Mouse (Mus musculus): ENCODE results near the gene Dnlz. TPM values are rescaled to one million over a fixed set of nuclear protein-coding genes. Genes with fewer than 3 reads are reported as not detected.

Gene Dnlz
- 10 to 100 TPM; 23.2 to 25.9 TPM for total RNA-seq (2021)
- polyA plus RNA-seq (2012; rRNA removed), result 22.6 and 22.7 TPM in 2 replicates
- long read RNA-seq, transcript Dnlz-201 (3 exons, 2,916 nt), result major isoform, 72 of 103 reads
- long read RNA-seq, transcript Dnlz-202 (2 exons, 2,766 nt), result minor isoform, 8 of 103 reads
- long read RNA-seq, partial matches to known transcripts, result 1 of 103 reads
- long read RNA-seq, other reads (novel, unspliced or antisense), result 22 of 103 reads

DNA sequence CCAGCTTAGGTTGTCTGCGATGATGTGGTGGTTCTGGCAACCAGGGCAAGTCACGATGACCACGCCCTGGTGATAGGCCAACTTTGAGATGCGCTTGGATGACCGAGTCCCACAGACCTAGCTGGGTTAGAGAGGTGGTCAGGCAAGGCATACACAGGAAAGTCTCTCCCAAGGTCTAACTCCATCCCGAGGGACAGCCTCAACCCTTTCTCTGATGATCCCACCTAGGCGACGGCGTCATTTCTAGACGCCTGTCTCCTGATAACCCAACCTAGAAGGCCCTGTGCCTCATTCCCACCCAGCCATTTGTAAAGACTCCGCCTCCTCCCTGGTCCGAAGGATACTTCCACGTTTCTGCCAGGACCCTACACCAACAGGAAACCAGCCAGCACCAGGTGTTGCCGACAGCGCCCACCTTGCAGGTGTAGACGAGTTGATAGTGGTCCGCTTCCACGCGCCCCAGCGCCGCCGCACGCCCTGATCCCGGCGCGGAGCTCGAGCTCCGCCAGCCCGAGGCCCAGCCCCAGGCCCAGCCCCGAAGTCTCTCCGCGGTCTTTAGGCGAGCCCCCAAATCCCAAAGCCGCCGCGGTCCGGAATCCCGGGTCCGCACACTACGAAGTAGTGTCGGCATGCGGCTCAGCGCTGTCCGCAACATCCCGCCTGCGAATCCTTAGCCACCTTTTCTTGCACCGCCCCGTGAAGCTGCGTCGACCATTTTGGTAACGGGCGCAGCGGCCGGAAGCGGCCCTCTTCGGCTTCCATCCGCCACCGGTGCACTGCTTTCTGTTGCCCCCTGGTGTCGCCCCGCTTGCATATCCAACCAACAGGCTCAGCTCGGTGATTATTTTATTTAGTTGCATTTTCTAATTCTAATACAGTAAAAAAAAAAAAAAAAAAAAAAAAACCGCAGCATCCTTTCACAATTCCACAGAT is at the start of gene Dnlz:
Gene Dnlz (minus strand): TSS at position 753 of the 933 bp plus-strand sequence.
- peak; percentile 94 to 97 for DNase-seq
- WGBS, result 1% methylated on average over 62 of the region's 62 CpGs
- H3K9ac ChIP-seq (ENCODE audit: low read depth, low read length), result peak within 1 kb of the TSS; percentile 94
- H3K27me3 ChIP-seq (ENCODE audit: control insufficient read depth, insufficient read depth, low read length), result no peaks in the 10 kb centered on the region
- peak within 1 kb of the TSS; percentile 88 for H3K27ac ChIP-seq
- peaks cover 3% of the 10 kb centered on the region; the same call in 1 of the 2 replicates for H3K79me2 ChIP-seq (replicated peaks; ENCODE audit: control insufficient read depth, insufficient read depth, low read length)
- peak; percentile 54; the same call in 1 of the 2 replicates for TF ChIP-seq POLR2A (IDR thresholded peaks at IDR 0.05; ENCODE audit: insufficient read depth, low read depth, low read length)
- TF ChIP-seq EP300 (IDR thresholded peaks at IDR 0.05; ENCODE audit: insufficient read depth, low read depth, low read length), result peak; percentile 84; the same call in 1 of the 2 replicates
- TF ChIP-seq CTCF (IDR thresholded peaks at IDR 0.05), result peak; percentile 86
- H3K4me1 ChIP-seq (ENCODE audit: control insufficient read depth, insufficient read depth, low read length), result peaks cover 8% of the 10 kb centered on the region
- H3K36me3 ChIP-seq (ENCODE audit: control insufficient read depth, insufficient read depth, low read length), result no peaks in the 10 kb centered on the region
- intact Hi-C loops (cut with DNase I), result loop anchor here (1.0 to 5.0 kb wide), 5 partner anchors 26 to 57 kb away; partner anchors contain the start of genes Entr1, Gpsm1, Inpp5e and Pmpca
- H3K4me3 ChIP-seq, result peak within 1 kb of the TSS; percentile 60

DNA sequence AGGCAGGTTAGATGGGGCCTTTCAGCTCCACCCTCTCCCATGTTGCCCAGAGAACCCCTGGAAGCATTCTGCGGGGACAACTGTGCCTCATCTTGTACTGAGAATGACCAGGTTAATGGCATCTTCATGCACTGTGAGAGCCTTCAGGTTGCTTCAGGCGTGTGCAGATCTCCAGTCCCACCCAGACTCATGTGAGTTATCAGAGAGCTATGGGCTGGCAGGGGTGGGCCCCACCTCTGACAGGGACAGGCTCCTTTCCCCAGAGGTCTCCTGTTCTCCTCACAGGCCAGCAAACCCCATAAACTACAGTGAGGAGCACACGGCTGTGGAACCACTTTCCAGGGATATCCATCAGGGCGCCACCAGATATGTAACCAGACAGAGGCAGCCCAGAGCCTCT is 49.1 kb upstream of the Dnlz start:
- no peak for TF ChIP-seq EP300 (IDR thresholded peaks at IDR 0.05; ENCODE audit: insufficient read depth, low read depth, low read length)
- TF ChIP-seq POLR2A (IDR thresholded peaks at IDR 0.05; ENCODE audit: insufficient read depth, low read depth, low read length), result no peak
- no peak for TF ChIP-seq CTCF (IDR thresholded peaks at IDR 0.05)
- intact Hi-C loops (cut with DNase I), result no loop called here
- no peak overlapping the region for H3K9ac ChIP-seq (ENCODE audit: low read depth, low read length)
- DNase-seq, result no peak
- H3K4me1 ChIP-seq (ENCODE audit: control insufficient read depth, insufficient read depth, low read length), result peaks cover 8% of the 10 kb centered on the region
- H3K4me3 ChIP-seq, result no peak overlapping the region
- WGBS, result 83% methylated on average over 4 of the region's 4 CpGs
- H3K79me2 ChIP-seq (replicated peaks; ENCODE audit: control insufficient read depth, insufficient read depth, low read length), result no peaks in the 10 kb centered on the region; the same call in 1 of the 2 replicates
- H3K27ac ChIP-seq, result no peak overlapping the region
- H3K27me3 ChIP-seq (ENCODE audit: control insufficient read depth, insufficient read depth, low read length), result no peaks in the 10 kb centered on the region
- no peaks in the 10 kb centered on the region for H3K36me3 ChIP-seq (ENCODE audit: control insufficient read depth, insufficient read depth, low read length)

DNA sequence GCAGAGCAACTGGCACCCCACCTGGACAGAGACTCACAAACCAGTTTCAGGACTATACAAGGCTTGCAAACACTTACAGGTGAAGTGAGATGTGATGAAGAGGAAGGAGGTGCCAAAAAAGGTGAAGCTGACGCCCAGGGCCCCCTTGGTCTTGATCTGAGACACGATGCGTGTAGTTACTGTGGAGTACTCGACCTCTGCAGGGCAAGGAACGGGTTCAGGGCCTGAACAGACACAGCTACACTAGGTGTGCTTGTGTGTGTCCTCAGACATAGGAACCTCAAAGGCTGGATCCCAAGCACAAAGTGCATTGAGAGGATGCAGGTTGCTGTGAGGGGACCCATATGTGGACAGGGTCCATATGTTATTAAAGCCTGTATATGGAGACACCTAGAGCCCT is 48.4 kb upstream of the Dnlz start:
- TF ChIP-seq POLR2A (IDR thresholded peaks at IDR 0.05; ENCODE audit: insufficient read depth, low read depth, low read length) (no peak), EP300 (IDR thresholded peaks at IDR 0.05; ENCODE audit: insufficient read depth, low read depth, low read length) (no peak), CTCF (IDR thresholded peaks at IDR 0.05) (no peak)
- no peak for DNase-seq
- H3K9ac ChIP-seq (ENCODE audit: low read depth, low read length), result no peak overlapping the region
- H3K27me3 ChIP-seq (ENCODE audit: control insufficient read depth, insufficient read depth, low read length), result no peaks in the 10 kb centered on the region
- H3K4me3 ChIP-seq, result no peak overlapping the region
- H3K27ac ChIP-seq, result peak overlapping the region; percentile 57
- no peaks in the 10 kb centered on the region for H3K36me3 ChIP-seq (ENCODE audit: control insufficient read depth, insufficient read depth, low read length)
- H3K4me1 ChIP-seq (ENCODE audit: control insufficient read depth, insufficient read depth, low read length), result peaks cover 5% of the 10 kb centered on the region
- H3K79me2 ChIP-seq (replicated peaks; ENCODE audit: control insufficient read depth, insufficient read depth, low read length), result no peaks in the 10 kb centered on the region; the same call in 1 of the 2 replicates
- intact Hi-C loops (cut with DNase I), result no loop called here
- 87% methylated on average over 5 of the region's 5 CpGs for WGBS

- 19% methylated on average over 5 of the region's 5 CpGs for WGBS
- Histone ChIP-seq H3K36me3 (ENCODE audit: control insufficient read depth, insufficient read depth, low read length) (no peaks in the 10 kb centered on the region), H3K79me2 (replicated peaks; ENCODE audit: control insufficient read depth, insufficient read depth, low read length) (no peaks in the 10 kb centered on the region; the same call in 1 of the 2 replicates), H3K9ac (ENCODE audit: low read depth, low read length) (no peak overlapping the region), H3K4me1 (ENCODE audit: control insufficient read depth, insufficient read depth, low read length) (peaks cover 5% of the 10 kb centered on the region), H3K27ac (peak overlapping the region; percentile 57), H3K4me3 (no peak overlapping the region), H3K27me3 (ENCODE audit: control insufficient read depth, insufficient read depth, low read length) (no peaks in the 10 kb centered on the region)
- DNase-seq, result peak in 1 of 2 experiments; percentile 79
- TF ChIP-seq EP300 (IDR thresholded peaks at IDR 0.05; ENCODE audit: insufficient read depth, low read depth, low read length) (peak; percentile 85; the same call in 1 of the 2 replicates), POLR2A (IDR thresholded peaks at IDR 0.05; ENCODE audit: insufficient read depth, low read depth, low read length) (peak; percentile 23; the same call in 1 of the 2 replicates), CTCF (IDR thresholded peaks at IDR 0.05) (no peak)
- intact Hi-C loops (cut with DNase I), result no loop called here
Observed at GRCm38 (mm10) chr2:26399647-26400046, 47.7 kb upstream of the Dnlz start.

- H3K4me1 ChIP-seq (ENCODE audit: control insufficient read depth, insufficient read depth, low read length), result peaks cover 5% of the 10 kb centered on the region
- H3K36me3 ChIP-seq (ENCODE audit: control insufficient read depth, insufficient read depth, low read length), result no peaks in the 10 kb centered on the region
- no peak overlapping the region for H3K9ac ChIP-seq (ENCODE audit: low read depth, low read length)
- H3K4me3 ChIP-seq, result no peak overlapping the region
- H3K27me3 ChIP-seq (ENCODE audit: control insufficient read depth, insufficient read depth, low read length), result no peaks in the 10 kb centered on the region
- no peaks in the 10 kb centered on the region; the same call in 1 of the 2 replicates for H3K79me2 ChIP-seq (replicated peaks; ENCODE audit: control insufficient read depth, insufficient read depth, low read length)
- 74% methylated on average over 8 of the region's 8 CpGs for WGBS
- DNase-seq, result peak in 1 of 2 experiments; percentile 41
- intact Hi-C loops (cut with DNase I), result no loop called here
- no peak for TF ChIP-seq POLR2A (IDR thresholded peaks at IDR 0.05; ENCODE audit: insufficient read depth, low read depth, low read length)
- TF ChIP-seq EP300 (IDR thresholded peaks at IDR 0.05; ENCODE audit: insufficient read depth, low read depth, low read length), result 0 out of 2 replicates have a peak, but pooled peaks have one; percentile 34
- no peak for TF ChIP-seq CTCF (IDR thresholded peaks at IDR 0.05)
- H3K27ac ChIP-seq, result peak overlapping the region; percentile 48
Observed at GRCm38 (mm10) chr2:26398978-26399377, 47.1 kb upstream of the Dnlz start.

All from heart, adult 2 months (tissue).